Mouse (Mus musculus) liver, adult 2 months (tissue): ENCODE results near the gene Ankrd6. TPM values are rescaled to one million over a fixed set of nuclear protein-coding genes. Genes with fewer than 3 reads are reported as not detected.
A peak's percentile ranks its signal among the peaks of the same experiment; 100 is the strongest.

Experiments
- DNase-seq: peaks from one replicate; pipeline ENCODE4 v3.0.0-alpha.2; 2011; ENCODE audit warnings: low read depth, low spot score; ENCODE audit errors: extremely low read depth
- H3K27ac ChIP-seq: fragments of 200-500 bp; replicated peaks from 2 replicates; pipeline ENCODE4 v1.5.1; 2012; ENCODE audit warnings: low read depth, mild to moderate bottlenecking, control low read depth, inconsistent platforms, low read length; ENCODE audit not compliant: insufficient read depth
- H3K27me3 ChIP-seq: fragments of 200-500 bp; 2 replicates; pipeline ENCODE4 v1.6.1; 2012; ENCODE audit warnings: mild to moderate bottlenecking, moderate library complexity, low read length, inconsistent platforms; ENCODE audit not compliant: control insufficient read depth, insufficient read depth
- H3K36me3 ChIP-seq: fragments of 200-500 bp; 2 replicates; pipeline ENCODE4 v1.6.1; 2012; ENCODE audit warnings: low read length, inconsistent platforms; ENCODE audit not compliant: control insufficient read depth, insufficient read depth
- H3K4me1 ChIP-seq: fragments of 200-500 bp; 2 replicates; pipeline ENCODE4 v1.6.1; 2011; ENCODE audit warnings: low read length; ENCODE audit not compliant: control insufficient read depth, insufficient read depth
- H3K4me3 ChIP-seq: fragments of 200-500 bp; 2 replicates; pipeline ENCODE4 v1.5.1; 2011; ENCODE audit warnings: low read depth, mild to moderate bottlenecking, control low read depth, low read length, moderate library complexity; ENCODE audit not compliant: insufficient read depth
- H3K79me2 ChIP-seq: fragments of 200-500 bp; 2 replicates; pipeline ENCODE4 v1.6.1; 2012; ENCODE audit warnings: inconsistent platforms, mild to moderate bottlenecking, low read length, moderate library complexity; ENCODE audit not compliant: control insufficient read depth, insufficient read depth
- H3K9ac ChIP-seq: fragments of 200-500 bp; 2 replicates; pipeline ENCODE4 v1.6.1; 2012; ENCODE audit warnings: low read depth, mild to moderate bottlenecking, control low read depth, inconsistent platforms, low read length
- CTCF ChIP-seq: fragments of 200-500 bp; IDR thresholded peaks from 2 replicates; pipeline ENCODE4 v1.5.1; 2011; ENCODE audit warnings: low read depth, low read length, control low read depth
- POLR2A ChIP-seq: fragments of 200-500 bp; IDR thresholded peaks from 2 replicates; pipeline ENCODE4 v1.6.1; 2011; ENCODE audit warnings: low read length, control low read depth; ENCODE audit not compliant: insufficient read depth; ENCODE audit errors: extremely low read depth
- WGBS: fragments of 180-500 bp; shearing (Covaris S2); methylation state at CpG from one replicate; pipeline ENCODE4 v1.1.7; 2018; 5-methylcytosine and 5-hydroxymethylcytosine counted together
- polyA plus RNA-seq: library from polyadenylated mRNA; depleted of rRNA; stranded (reverse); fragments of >200 nt; gene quantifications from 2 replicates; pipeline ENCODE4 v1.2.3, GENCODE M21; 2012
- total RNA-seq: library from RNA; depleted of rRNA; stranded (reverse); fragments of >200 nt; gene quantifications from 2 replicates; pipeline ENCODE4 v1.2.3, GENCODE M21; 2014

Ankrd6 gene
- total and polyA plus RNA-seq, 2 experiments, result 0.07 to 0.28 TPM

GRCm38 (mm10) chr4:32889996-32890734 is 60.5 kb downstream of the Ankrd6 start:
- WGBS, result 81% methylated on average over 10 of the region's 10 CpGs
- no peak for TF ChIP-seq POLR2A
- TF ChIP-seq CTCF, result no peak
- Histone ChIP-seq H3K4me3 (no peak overlapping the region), H3K4me1 (no peaks in the 10 kb centered on the region), H3K27me3 (no peaks in the 10 kb centered on the region), H3K9ac (no peak overlapping the region), H3K79me2 (no peaks in the 10 kb centered on the region), H3K36me3 (no peaks in the 10 kb centered on the region), H3K27ac (no peak overlapping the region)
- DNase-seq, result peak; percentile 5

- no peak overlapping the region for H3K27ac ChIP-seq
- WGBS, result 84% methylated on average over 11 of the region's 11 CpGs
- no peak overlapping the region for H3K4me3 ChIP-seq
- H3K27me3 ChIP-seq, result no peaks in the 10 kb centered on the region
- no peaks in the 10 kb centered on the region for H3K36me3 ChIP-seq
- H3K79me2 ChIP-seq, result no peaks in the 10 kb centered on the region
- peak; percentile 19 for DNase-seq
- TF ChIP-seq CTCF (no peak), POLR2A (no peak)
- H3K4me1 ChIP-seq, result no peaks in the 10 kb centered on the region
- no peak overlapping the region for H3K9ac ChIP-seq
Observed at GRCm38 (mm10) chr4:32889246-32889645, 61.4 kb downstream of the Ankrd6 start.

GRCm38 (mm10) chr4:32886479-32886878 is 64.2 kb downstream of the Ankrd6 start:
- Histone ChIP-seq H3K79me2 (no peaks in the 10 kb centered on the region), H3K27me3 (no peaks in the 10 kb centered on the region), H3K27ac (no peak overlapping the region), H3K36me3 (no peaks in the 10 kb centered on the region), H3K4me1 (no peaks in the 10 kb centered on the region), H3K4me3 (no peak overlapping the region), H3K9ac (no peak overlapping the region)
- no peak for TF ChIP-seq CTCF
- TF ChIP-seq POLR2A, result no peak
- WGBS, result 93% methylated on average over 3 of the region's 3 CpGs
- DNase-seq, result no peak

- Histone ChIP-seq H3K79me2 (no peaks in the 10 kb centered on the region), H3K36me3 (no peaks in the 10 kb centered on the region), H3K4me1 (no peaks in the 10 kb centered on the region), H3K27ac (no peak overlapping the region), H3K27me3 (no peaks in the 10 kb centered on the region), H3K9ac (no peak overlapping the region), H3K4me3 (no peak overlapping the region)
- no peak for TF ChIP-seq POLR2A
- TF ChIP-seq CTCF, result no peak
- no peak for DNase-seq
- WGBS, result 58% methylated on average over 9 of the region's 9 CpGs
Observed at GRCm38 (mm10) chr4:32884599-32884998, 66.0 kb downstream of the Ankrd6 start.

GRCm38 (mm10) chr4:32881001-32881400 is 69.6 kb downstream of the Ankrd6 start:
- no peaks in the 10 kb centered on the region for H3K27me3 ChIP-seq
- WGBS, result 61% methylated on average over 4 of the region's 4 CpGs
- no peak for TF ChIP-seq CTCF
- TF ChIP-seq POLR2A, result no peak
- no peak for DNase-seq
- H3K4me1 ChIP-seq, result no peaks in the 10 kb centered on the region
- H3K9ac ChIP-seq, result no peak overlapping the region
- H3K36me3 ChIP-seq, result no peaks in the 10 kb centered on the region
- H3K79me2 ChIP-seq, result no peaks in the 10 kb centered on the region
- H3K27ac ChIP-seq, result no peak overlapping the region
- H3K4me3 ChIP-seq, result no peak overlapping the region

- TF ChIP-seq CTCF, result no peak
- no peak for TF ChIP-seq POLR2A
Observed at GRCm38 (mm10) chr4:32874669-32875068, 76.0 kb downstream of the Ankrd6 start.

More at GRCm38 (mm10) chr4:32874669-32875068, 76.0 kb downstream of the Ankrd6 start:
- no peak for DNase-seq
- no peak overlapping the region for H3K4me3 ChIP-seq
- H3K4me1 ChIP-seq, result no peaks in the 10 kb centered on the region
- 83% methylated on average over 4 of the region's 4 CpGs for WGBS
- H3K79me2 ChIP-seq, result no peaks in the 10 kb centered on the region
- H3K36me3 ChIP-seq, result no peaks in the 10 kb centered on the region
- H3K27ac ChIP-seq, result no peak overlapping the region
- H3K27me3 ChIP-seq, result no peaks in the 10 kb centered on the region
- H3K9ac ChIP-seq, result no peak overlapping the region
